Mouse (Mus musculus) right cerebral cortex, postnatal 14 days (tissue): Measurements from ENCODE around the gene Sfxn1.
A peak's percentile ranks its signal among the peaks of the same experiment; 100 is the strongest.

Experiments
- DNase-seq: peaks from one replicate; pipeline ENCODE4 v3.0.0; 2022

Sfxn1 gene

DNA sequence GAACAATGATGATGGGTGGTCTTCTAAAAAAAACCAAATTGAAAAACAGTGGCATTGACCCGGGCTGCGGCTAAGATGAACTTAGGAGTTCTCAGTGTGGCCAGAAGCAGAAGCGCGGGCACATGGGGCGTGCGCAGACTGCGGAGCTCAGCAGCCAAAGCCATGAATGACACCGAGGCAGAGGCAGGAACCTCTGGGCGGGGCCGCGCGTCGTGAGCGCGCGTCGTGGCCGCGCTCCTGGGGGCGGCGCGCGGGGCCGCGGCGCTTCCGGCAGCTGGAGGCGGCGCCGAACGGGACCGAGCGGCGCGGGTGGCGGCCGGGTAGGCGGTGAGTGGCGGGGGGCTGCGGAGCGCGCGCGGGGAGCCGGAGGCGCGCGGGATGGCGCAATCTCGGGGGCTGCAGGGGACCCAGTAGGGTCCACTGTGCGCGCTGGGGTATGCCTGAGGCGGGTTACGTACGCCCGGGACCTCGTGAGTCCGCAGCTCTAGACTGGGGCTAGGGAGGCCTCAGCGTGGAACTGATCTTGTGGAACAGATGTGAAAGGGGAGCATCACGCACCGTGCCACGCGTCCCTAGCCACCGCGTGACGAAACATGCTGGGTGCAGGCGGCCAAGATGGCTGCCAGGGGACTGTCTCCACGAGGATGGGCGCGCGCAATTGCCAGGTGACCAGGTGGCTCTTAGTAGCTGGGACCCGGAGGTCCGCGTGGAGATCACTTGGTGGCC is at the start of gene Sfxn1:
Gene Sfxn1, plus strand, starts transcription at position 264 of the 726 bp plus-strand sequence.
- peak; percentile 79 for DNase-seq

DNA sequence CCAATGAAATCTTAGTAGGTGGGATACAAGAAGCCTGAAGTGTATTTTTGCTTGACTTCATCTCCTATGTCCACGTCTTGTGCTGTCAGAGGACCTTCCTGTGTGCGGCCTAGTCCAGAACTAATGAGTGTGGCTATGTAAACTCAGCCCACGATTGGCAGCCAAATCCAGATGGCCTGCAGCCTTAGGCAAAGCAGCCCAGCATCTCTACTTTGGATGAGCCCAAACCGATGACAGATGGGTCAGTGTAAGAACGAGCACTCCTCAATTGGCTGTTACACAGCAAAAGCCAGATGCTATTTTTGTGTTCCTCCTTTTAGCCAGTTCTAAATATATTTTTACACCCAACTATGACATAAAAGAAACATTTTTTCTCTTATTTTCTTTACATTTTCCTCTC is 48.4 kb upstream of the Sfxn1 start:
- DNase-seq = no peak

DNA sequence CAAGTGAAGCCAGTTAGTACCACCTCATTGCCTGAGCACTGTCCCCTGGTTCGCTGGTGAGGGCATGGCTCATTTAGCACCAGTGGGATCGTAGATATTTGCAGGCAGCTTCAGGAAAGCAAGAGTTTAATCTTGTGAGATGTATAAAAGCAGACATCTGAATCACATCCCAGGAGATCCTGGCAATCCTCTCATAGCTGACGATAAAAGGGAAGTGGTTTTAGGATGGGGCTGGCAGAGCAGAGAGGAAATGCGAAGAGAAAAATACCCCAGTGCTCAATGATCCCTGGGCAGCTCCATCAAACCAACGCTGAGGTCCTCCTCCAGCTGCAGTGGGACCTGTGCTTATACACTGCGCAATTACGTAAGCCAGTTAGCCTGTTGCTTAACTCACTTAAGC is 44.6 kb upstream of the Sfxn1 start:
- no peak for DNase-seq

DNA sequence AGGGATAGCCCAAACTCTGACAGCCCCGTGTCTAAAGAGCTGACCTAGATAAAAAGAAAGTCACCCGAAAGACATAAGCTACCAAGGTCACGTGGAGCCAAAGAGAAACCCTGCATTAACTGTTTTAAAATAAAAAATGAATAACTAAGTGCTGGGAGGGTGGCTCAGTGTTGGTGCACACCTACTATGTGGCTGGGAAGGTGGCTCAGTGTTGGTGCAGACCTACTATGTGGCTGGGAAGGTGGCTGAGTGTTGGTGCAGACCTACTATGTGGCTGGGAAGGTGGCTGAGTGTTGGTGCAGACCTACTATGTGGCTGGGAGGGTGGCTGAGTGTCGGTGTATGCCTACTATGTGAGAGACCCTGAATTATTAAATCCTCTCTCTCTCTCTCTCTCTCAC is 38.0 kb upstream of the Sfxn1 start:
- DNase-seq = no peak

DNA sequence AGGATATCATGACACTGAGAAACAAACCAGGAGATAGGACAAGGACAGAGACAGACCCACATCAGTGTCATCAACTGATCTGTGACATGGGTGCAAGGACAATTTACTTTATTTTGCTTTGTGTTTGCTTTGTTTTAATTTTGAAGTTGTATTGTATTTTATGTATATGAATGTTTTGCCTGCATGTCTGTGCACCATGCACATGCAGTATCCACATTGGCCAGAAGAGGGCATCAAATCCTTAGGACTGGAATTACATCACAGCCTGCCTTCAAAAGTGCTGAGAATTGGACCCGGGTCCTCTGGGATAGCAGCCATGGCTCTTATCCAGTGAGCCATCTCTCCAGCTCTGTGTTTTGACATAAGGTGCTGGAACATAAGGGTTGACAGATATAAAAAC is 36.1 kb upstream of the Sfxn1 start:
- no peak for DNase-seq

DNA sequence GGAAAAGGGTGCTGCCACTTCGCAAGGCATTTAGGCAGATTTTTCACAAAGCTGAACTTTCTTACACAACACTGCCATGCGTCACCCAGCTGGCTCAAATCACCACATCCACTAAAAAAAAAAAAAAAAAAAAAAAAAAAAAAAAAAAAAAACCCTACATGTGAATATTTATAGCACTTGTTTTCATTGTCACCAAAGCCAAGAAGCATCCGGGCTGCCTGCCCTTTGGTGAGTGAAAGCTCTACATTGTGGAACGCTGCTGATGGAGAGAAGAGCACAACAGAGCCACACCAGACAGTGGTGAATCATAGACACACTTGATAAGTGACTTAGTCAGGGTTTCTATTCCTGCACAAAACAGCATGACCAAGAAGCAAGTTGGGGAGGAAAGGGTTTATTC is 33.7 kb upstream of the Sfxn1 start:
- no peak for DNase-seq

DNA sequence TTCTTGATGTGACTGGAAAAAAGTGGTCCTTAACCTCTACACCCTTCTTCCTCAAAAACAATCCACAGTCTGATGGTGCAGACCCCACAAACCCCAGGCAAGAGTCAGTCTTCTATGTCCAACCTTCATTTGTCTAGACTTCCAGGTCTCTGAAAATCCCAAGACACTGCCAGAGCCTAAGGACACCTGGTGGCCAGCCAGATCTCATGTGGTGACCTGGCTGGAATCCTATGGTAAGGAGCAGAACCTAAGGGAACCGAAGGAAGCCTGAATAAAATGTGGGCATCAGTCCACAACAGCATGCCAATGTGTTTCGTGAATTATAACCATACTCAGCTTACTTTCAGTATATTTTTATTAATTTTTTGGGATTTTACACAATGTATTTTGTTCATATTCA is 31.4 kb upstream of the Sfxn1 start:
- no peak for DNase-seq

DNA sequence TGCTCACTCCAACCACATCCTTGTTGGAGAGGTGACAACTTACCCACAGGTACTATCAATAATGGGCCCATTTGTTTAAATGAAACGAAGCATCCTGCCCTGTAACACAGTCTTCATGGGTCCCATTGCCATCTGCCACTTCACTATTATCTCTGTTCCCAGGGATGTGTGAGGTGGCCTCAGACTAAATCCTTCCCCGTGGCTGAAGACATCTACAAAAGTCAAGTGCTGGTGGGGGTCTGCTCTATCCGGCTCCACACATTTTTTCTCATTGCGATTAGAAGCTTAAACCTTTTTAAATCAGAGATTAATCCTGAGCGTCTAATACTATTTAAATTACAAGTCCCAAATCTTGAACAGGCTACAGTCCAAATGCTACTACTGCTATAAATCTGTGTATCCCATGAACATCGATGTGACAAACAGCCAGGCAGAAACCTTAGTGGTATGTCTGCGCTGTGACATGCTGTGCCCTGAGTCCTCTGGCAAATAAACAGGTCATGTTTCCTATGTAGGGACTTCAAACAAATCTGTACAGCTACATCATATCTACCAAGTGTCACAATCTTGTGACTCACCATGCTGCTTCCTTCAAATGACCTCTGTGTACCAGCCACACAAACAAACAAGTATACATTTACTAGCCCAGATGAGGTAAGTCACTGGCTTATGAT is 22.9 kb upstream of the Sfxn1 start:
- no peak for DNase-seq

DNA sequence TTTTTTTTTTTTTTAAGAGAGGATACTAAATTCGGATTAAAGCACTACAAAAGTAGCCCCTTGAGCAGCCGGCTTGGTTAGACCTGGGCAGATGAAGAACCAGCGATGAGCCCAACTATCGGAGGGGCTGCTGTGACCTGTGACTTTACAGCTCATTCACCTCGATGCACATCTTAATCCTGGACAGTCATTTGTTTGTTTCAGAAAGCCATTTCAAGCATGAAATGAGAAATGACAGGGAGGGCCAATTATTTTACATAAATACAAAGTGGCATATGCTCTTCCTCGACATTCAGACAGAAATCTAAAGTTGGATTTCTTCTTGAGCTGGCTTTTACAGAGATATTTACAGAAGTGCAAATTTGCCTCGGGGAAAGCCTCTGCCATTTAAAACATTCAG is 20.0 kb upstream of the Sfxn1 start:
- DNase-seq = no peak

DNA sequence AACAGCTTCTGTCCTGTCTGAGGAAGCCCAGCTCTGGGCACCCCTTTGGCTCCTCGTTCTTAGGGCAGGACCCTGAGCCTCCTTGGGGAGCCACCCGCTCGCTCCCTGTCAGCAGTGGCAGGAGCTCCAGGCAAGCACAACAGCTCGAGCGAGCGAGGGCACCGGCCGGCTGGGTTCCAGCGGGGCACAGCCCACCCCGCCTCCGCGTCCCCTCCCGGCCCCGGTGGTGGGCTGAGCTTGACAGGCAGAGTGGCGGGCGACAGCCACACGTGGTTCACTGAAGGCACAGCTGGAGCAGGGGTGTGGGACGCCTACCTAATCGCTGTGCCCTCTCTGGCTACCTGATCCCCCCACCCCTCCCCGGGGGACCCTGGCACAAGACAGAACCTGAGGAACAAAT is 16.7 kb upstream of the Sfxn1 start:
- peak; percentile 26 for DNase-seq

DNA sequence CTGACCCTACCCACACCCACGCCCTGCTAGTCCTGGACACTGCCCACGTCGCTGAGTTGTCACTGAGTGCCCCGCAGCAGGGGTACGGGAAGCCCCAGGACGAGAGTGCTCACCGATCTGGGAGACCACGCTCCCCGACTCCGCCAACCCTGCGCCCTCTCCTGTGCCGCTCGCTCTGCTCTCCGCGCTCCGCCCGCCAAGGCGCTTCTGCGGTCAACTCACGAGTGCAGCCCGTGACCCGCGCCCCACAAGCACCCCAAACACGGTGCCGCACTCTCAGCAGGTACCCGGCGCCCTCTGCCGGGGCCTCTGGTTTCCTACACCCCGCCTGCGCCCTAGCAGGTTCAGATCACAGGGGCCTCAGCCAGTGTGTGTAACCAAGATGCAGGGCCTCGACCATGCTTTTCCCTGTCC is 16.2 kb upstream of the Sfxn1 start, which contains the start of gene Drd1:
Gene Drd1, minus strand, starts transcription at position 258 of the 414 bp plus-strand sequence.
- peak; percentile 78 for DNase-seq

DNA sequence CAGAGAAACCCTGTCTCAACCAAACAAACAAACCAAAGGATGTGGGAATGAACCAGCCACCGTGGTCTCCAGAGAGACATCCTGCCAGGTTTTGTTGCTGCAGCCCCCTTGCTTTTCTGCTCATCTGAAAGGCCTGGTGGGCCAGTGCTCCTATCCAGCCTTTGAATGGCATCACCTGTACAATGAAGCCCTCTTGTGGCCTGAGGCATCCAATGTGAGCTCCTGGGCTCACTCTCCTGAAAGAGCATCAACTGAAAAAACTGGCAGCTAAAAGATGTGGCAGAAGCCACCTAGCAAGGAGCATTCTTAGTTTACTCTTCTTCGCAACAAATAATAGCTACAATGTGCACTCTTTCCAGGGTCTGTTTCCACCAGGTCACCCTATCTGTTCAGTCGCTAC is 9.6 kb upstream of the Sfxn1 start:
- no peak for DNase-seq

DNA sequence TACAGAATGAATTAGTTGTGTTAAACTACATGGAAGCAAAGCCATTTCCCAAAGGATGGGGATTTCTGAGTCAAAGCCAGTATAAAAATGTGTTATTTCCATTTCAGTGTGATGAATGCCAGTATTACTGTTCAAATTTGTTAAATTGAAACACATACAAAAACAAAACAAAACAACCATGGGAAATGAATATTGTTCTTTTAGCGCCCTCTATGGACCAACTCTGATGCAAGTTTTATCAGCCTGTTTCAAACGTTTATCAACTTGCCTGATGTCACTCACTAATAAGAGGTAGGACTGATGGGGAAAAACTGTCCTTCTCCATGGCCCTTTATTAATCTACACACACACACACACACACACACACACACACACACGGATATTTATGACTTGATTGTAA is 8.4 kb upstream of the Sfxn1 start:
- DNase-seq = no peak

DNA sequence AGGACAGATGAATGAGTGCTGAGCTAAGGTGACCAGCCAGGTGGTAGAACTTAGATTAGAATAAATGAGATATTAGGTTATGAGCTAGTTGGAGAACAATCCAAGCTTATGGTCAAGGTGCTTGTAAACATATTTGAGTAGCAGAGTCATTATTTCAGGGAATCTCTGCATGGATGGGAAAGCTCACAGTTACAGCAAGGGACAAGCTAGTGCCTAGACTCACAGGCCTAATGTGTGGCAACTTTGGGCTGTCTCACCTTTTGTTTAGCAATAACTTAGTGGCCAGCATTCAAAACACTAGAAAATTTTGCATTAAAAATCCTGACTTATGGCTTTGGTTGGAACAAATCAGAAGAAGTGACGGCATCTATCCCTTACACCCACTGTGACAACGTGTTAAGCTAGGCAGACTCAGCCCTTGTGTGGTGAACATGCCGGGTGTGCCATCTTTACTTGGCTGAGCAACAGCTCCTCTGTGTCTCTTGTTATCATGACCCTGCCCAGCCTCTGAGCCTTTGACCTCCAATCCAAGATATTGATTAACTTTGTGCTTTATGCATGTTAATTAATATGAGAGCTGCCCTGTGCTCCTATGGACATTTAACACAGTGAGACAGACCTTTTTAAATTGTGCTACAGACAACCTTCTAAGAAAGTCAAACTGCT is 5.5 kb upstream of the Sfxn1 start:
- no peak for DNase-seq

DNA sequence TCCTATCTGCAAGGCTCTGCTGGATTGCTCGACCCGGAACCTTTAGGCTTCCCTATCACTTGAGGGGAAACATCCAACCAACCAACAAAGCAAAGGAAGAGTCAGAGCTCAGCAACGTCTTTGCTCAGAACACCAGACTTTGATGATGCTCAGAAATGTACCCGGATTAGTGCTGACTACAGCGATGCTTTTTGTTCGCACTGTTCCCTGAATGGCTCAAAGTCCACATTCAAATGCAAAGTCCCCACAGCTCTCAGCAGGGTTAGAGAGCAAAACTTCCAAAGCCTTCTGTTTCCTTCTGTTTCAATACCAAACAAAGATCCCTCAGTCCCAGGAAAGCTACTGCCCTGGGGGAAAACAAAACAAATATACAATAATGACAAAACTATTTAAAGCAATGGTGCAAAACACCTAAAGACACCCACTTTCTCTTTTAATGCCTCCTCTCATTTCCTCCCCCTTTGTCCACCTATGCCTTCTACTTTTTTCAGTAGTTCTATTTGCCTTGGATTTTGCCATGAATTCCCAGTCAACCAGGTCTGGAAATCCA is 4.0 kb upstream of the Sfxn1 start:
- DNase-seq = no peak

DNA sequence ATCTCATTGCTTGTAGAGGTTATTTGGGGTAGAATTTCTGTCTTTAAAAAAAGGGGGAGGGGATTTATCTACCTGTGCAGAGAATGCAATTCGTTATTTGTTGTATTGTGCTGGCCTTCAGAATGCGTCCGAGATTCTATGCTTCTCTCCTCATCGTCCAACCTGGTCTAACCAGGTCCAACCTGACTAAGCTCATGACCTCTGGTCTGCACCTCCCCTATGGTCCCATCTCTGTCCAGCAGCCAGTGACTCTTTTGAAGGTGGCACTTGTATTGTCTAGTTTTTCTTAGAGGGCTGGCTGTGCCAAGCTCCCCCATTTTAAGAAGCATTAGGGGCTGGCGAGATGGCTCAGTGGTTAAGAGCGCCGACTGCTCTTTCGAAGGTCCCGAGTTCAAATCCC is 658 bp upstream of the Sfxn1 start:
- no peak for DNase-seq

DNA sequence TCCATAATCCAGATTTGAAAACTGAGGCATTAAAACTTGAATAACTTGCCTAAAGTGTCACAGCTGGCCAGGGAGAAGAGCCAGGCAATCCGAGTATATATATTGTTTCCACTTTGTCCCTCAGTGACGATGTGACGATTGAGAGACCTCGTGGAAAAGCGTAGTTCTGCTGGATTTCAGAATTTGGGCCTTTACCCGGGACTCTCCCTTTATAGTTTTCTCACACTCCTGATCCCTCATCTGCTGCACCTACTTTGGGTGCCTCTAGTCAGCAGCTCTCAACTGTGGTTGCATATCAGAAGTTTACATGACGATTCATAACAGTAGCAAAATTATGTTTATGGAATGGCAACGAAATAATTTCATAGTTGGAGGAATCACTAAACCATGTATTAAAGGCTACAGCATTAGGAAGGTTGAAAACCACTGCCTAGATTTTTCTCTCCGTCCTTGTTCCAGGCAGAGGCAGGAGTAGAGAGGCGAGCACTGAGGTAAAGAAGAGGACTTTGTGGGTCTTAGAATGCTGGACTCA is 923 bp downstream of the Sfxn1 start:
- no peak for DNase-seq

DNA sequence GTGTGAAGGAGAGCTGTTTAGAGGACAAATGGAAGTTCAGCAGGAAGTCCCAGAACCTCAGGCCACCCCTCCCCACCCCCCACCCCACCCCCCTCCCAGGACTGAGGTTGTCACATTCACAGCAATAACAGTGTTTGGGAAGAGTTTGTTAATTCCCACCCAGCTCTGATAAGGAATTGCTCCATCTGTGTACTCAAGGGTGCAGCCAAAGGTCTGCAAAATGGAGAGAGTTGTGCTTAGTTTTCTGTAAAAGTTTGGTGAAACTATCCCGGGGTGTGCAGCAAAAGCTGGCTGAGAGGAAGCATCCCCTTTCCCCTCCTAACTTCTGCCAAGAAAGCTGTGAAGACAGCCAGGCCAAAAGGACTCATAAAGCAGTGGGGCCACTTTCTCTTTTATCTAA is 1.4 kb downstream of the Sfxn1 start:
- DNase-seq = no peak

DNA sequence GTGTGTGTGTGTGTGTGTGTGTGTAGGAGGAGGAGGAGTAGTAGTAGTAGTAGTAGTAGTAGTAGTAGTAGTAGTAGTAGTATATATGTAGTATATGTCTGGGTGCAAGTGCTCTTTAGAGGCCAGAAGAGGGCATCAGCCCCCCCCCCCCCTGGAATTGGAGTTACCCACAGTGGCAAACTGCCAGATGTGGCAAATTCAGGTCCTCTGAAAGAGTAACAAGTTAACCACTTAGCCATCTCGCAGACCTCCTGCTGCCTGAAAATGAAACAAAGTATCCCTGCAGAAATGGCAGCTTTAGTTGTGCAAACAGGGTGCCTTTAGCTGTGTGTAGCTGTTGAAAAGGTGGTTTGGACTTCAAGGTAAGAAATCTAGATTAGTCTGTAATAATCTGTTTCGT is 1.8 kb downstream of the Sfxn1 start:
- DNase-seq = no peak

DNA sequence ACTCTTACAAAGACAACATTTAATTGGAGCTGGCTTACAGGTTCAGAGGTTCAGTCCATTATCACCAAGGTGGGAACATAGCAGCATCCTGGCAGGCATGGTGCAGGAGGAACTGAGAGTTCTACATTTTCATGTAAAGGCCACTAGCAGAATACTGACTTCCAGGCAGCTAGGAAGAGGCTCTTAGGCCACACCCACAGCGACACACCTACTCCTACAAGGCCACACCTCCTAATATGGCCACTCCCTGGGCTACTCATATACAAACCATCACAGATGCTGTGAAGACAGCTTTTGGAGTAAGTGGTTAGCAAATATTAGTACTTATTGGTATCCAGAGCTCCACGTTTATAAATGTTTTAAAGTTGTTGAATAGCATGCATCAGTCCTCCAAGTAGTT is 3.7 kb downstream of the Sfxn1 start:
- no peak for DNase-seq

DNA sequence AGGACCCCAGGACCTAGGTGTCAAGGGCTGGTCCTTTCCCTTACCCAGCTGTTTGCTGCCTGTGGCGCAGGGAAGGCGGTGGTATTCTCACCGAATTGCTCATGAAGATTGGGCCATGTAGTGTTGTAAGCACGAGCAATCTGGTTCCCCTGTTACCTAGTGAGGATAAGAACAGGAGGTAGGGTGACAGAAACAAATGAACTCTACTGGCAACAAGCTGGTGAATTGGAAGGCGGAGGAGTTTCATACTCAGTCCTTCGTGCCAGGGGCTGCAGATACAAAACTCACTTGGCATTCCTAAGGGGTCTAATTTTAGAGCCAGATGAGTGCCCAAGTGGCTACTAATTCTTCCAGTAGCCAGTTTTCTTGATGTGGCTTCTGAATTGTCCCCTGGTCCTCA is 4.4 kb downstream of the Sfxn1 start:
- DNase-seq = no peak

DNA sequence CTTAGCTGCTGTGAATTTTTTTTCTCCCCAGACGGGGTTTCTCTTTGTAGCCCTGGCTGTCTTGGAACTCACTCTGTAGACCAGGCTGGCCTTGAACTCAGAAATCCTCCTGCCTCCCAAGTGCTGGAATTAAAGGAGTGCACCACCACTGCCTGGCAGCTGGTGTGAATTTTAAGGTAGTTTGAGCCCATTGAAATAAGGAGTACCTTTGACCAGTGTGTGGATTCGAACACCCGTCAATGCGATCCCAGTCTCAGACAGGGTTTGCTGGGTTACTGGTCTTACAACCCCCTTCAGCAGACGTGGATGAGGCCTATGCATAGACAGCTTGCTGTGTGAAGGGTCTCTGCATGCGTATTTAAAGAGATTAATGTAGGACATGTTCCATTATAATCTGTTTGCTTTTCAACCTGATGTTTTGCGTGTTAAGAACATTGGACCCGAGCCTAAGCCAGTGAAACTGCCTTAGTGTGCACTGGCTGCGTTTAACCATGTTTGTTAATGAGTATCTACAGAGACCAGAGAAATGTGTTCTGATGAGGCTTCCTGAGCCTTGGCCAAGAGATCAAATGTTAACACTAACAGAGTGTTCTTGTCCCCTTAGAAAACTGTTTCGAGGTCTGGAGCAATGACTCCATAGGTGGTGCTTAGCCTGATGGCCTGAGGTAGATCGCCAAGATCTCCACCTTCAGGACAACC is 5.2 kb downstream of the Sfxn1 start:
- DNase-seq = no peak
